In genomic region chr6:93075867-93076266, GRCm38 (mm10) we compare ENCODE assay signal across 30 mouse cellular contexts.
DNase-seq lines count a peak whose midpoint lies in the region; ATAC-seq and TF ChIP-seq lines count a peak whose summit lies in the region.
"Had no signal": no experiment of that assay in that cellular context is flagged by ENCODE, and none has a peak within 500 bp of the region (broad histone marks: within the 10 kb centered on the region; RNA-seq: fewer than 3 reads in every experiment).

No protein-coding gene starts in this region.

- no peak overlapping the region for H3K4me2 ChIP-seq in liver, embryonic 11.5 days
- H3K4me2 ChIP-seq in intestine, embryonic 16.5 days (ENCODE audit: low read depth, low read length) = no peak overlapping the region
- H3K4me2 ChIP-seq in hindbrain, embryonic 11.5 days (replicated peaks; ENCODE audit: low read depth, low read length) = no peak overlapping the region
- H3K4me2 ChIP-seq: embryonic facial prominence, embryonic 12.5 days; heart, embryonic 12.5 days; limb, embryonic 12.5 days; liver, embryonic 13.5 days; midbrain, embryonic 15.5 days; neural tube, embryonic 15.5 days; stomach, embryonic 15.5 days had no signal

- no peak for ATAC-seq in liver, embryonic 11.5 days (replicated peaks; ENCODE audit: low FRiP score)
- 0 out of 2 replicates have a peak, but pooled peaks have one; percentile 38 for ATAC-seq in intestine, embryonic 16.5 days
- ATAC-seq in hindbrain, embryonic 11.5 days (ENCODE audit: low FRiP score) = no peak
- ATAC-seq: forebrain, embryonic 14.5 days; hindbrain, embryonic 16.5 days; midbrain, embryonic 15.5 days had no signal

- TF ChIP-seq CTCF in liver, adult 2 months (IDR thresholded peaks at IDR 0.05; ENCODE audit: low read depth, low read length) = no peak

- H3K27me3 ChIP-seq in liver, adult 2 months (ENCODE audit: control insufficient read depth, insufficient read depth, low read length) = no peaks in the 10 kb centered on the region
- H3K27me3 ChIP-seq in liver, embryonic 11.5 days (replicated peaks; ENCODE audit: control insufficient read depth, insufficient read depth, low read length) = no peaks in the 10 kb centered on the region
- H3K27me3 ChIP-seq in intestine, embryonic 16.5 days (replicated peaks; ENCODE audit: control insufficient read depth, insufficient read depth, low read length) = no peaks in the 10 kb centered on the region
- H3K27me3 ChIP-seq in hindbrain, embryonic 11.5 days (ENCODE audit: control insufficient read depth, insufficient read depth, low read length) = no peaks in the 10 kb centered on the region
- H3K27me3 ChIP-seq: CH12.LX; embryonic facial prominence, embryonic 12.5 days; heart, embryonic 12.5 days; limb, embryonic 12.5 days; liver, embryonic 13.5 days; midbrain, embryonic 15.5 days; neural tube, embryonic 15.5 days; stomach, embryonic 15.5 days had no signal

- H3K36me3 ChIP-seq in liver, adult 2 months (ENCODE audit: control insufficient read depth, insufficient read depth, low read length) = no peaks in the 10 kb centered on the region
- H3K36me3 ChIP-seq in liver, embryonic 11.5 days (ENCODE audit: control insufficient read depth, insufficient read depth, low read length) = no peaks in the 10 kb centered on the region
- H3K36me3 ChIP-seq in intestine, embryonic 16.5 days (ENCODE audit: control insufficient read depth, insufficient read depth, low read length) = no peaks in the 10 kb centered on the region
- no peaks in the 10 kb centered on the region for H3K36me3 ChIP-seq in hindbrain, embryonic 11.5 days (ENCODE audit: control insufficient read depth, insufficient read depth, low read length)
- H3K36me3 ChIP-seq: embryonic facial prominence, embryonic 12.5 days; heart, embryonic 12.5 days; hindbrain, embryonic 10.5 days; limb, embryonic 12.5 days; liver, embryonic 13.5 days; midbrain, embryonic 10.5 days; midbrain, embryonic 15.5 days; neural tube, embryonic 15.5 days; stomach, embryonic 15.5 days had no signal

- H3K9ac ChIP-seq in liver, adult 2 months (ENCODE audit: low read depth, low read length) = no peak overlapping the region
- H3K9ac ChIP-seq in liver, embryonic 11.5 days (ENCODE audit: low read depth, low read length) = no peak overlapping the region
- H3K9ac ChIP-seq in intestine, embryonic 16.5 days (ENCODE audit: low read depth, low read length) = no peak overlapping the region
- no peak overlapping the region for H3K9ac ChIP-seq in hindbrain, embryonic 11.5 days (ENCODE audit: low read depth, low read length)
- H3K9ac ChIP-seq: embryonic facial prominence, embryonic 12.5 days; heart, embryonic 12.5 days; limb, embryonic 12.5 days; liver, embryonic 13.5 days; midbrain, embryonic 15.5 days; neural tube, embryonic 15.5 days; stomach, embryonic 15.5 days had no signal

- no peaks in the 10 kb centered on the region for H3K9me3 ChIP-seq in liver, embryonic 11.5 days (ENCODE audit: control insufficient read depth, low read length)
- H3K9me3 ChIP-seq in intestine, embryonic 16.5 days (ENCODE audit: control insufficient read depth, low read length) = no peaks in the 10 kb centered on the region
- H3K9me3 ChIP-seq in hindbrain, embryonic 11.5 days (ENCODE audit: control insufficient read depth, low read length) = no peaks in the 10 kb centered on the region
- H3K9me3 ChIP-seq: embryonic facial prominence, embryonic 12.5 days; heart, embryonic 12.5 days; hindbrain, embryonic 10.5 days; limb, embryonic 12.5 days; liver, embryonic 13.5 days; midbrain, embryonic 10.5 days; midbrain, embryonic 15.5 days; neural tube, embryonic 15.5 days; stomach, embryonic 15.5 days had no signal

- 0 out of 2 replicates have a peak, but pooled peaks cover 5% of the 10 kb centered on the region for H3K4me1 ChIP-seq in liver, adult 2 months (ENCODE audit: control insufficient read depth, insufficient read depth, low read length)
- no peaks in the 10 kb centered on the region for H3K4me1 ChIP-seq in liver, embryonic 11.5 days (replicated peaks; ENCODE audit: control insufficient read depth, insufficient read depth, low read length)
- H3K4me1 ChIP-seq in intestine, embryonic 16.5 days (ENCODE audit: control insufficient read depth, insufficient read depth, low read length) = no peaks in the 10 kb centered on the region
- H3K4me1 ChIP-seq in hindbrain, embryonic 11.5 days (replicated peaks; ENCODE audit: control insufficient read depth, insufficient read depth, low read length) = no peaks in the 10 kb centered on the region
- H3K4me1 ChIP-seq: embryonic facial prominence, embryonic 12.5 days; hindbrain, embryonic 10.5 days; liver, embryonic 13.5 days; midbrain, embryonic 10.5 days; midbrain, embryonic 15.5 days; neural tube, embryonic 15.5 days; stomach, embryonic 15.5 days had no signal

- H3K79me2 ChIP-seq in liver, adult 2 months (ENCODE audit: control insufficient read depth, insufficient read depth, low read length) = no peaks in the 10 kb centered on the region

- DNase-seq in adrenal gland, adult 2 months = peak; percentile 24
- no peak for DNase-seq in adrenal gland, adult 8-10 months
- peak; percentile 78 for DNase-seq in liver, adult 2 months (ENCODE audit: extremely low read depth, low read depth, low spot score)
- DNase-seq in liver, embryonic 11.5 days (ENCODE audit: low spot score) = no peak
- DNase-seq in Muller cell, postnatal 12 days (ENCODE audit: inconsistent ontology term) = peak; percentile 24
- DNase-seq in hindbrain, embryonic 11.5 days (ENCODE audit: low spot score) = no peak
- DNase-seq in thymus, postnatal 36 days = no peak
- DNase-seq: cerebellum, adult 9-10 months; embryo, embryonic 11 days; gastrocnemius, postnatal 14 days; kidney, adult 9 months; kidney, postnatal 10 days; liver, embryonic 13.5 days; lung, adult 2 months; retina, postnatal 1 day; right cerebral cortex, postnatal 14 days; thymus, postnatal 14 days had no signal

- H3K4me3 ChIP-seq in liver, adult 2 months (ENCODE audit: insufficient read depth, low read depth, low read length) = no peak overlapping the region
- no peak overlapping the region for H3K4me3 ChIP-seq in liver, embryonic 11.5 days (ENCODE audit: low read depth, low read length)
- no peak overlapping the region for H3K4me3 ChIP-seq in intestine, embryonic 16.5 days (ENCODE audit: low read length)
- no peak overlapping the region for H3K4me3 ChIP-seq in hindbrain, embryonic 11.5 days (ENCODE audit: low read depth, low read length)
- H3K4me3 ChIP-seq: embryonic facial prominence, embryonic 12.5 days; heart, embryonic 12.5 days; hindbrain, embryonic 10.5 days; left cerebral cortex, adult 2 months; limb, embryonic 12.5 days; liver, embryonic 13.5 days; midbrain, embryonic 10.5 days; midbrain, embryonic 15.5 days; neural tube, embryonic 15.5 days; stomach, embryonic 15.5 days had no signal

- no peak overlapping the region for H3K27ac ChIP-seq in liver, adult 2 months (replicated peaks; ENCODE audit: insufficient read depth, low read depth, low read length)
- no peak overlapping the region for H3K27ac ChIP-seq in liver, embryonic 11.5 days (ENCODE audit: low read depth, low read length)
- H3K27ac ChIP-seq in intestine, embryonic 16.5 days (ENCODE audit: low read length) = no peak overlapping the region
- H3K27ac ChIP-seq in hindbrain, embryonic 11.5 days (ENCODE audit: low read depth, low read length) = no peak overlapping the region
- H3K27ac ChIP-seq: embryonic facial prominence, embryonic 12.5 days; hindbrain, embryonic 10.5 days; left cerebral cortex, adult 2 months; limb, embryonic 12.5 days; liver, embryonic 13.5 days; midbrain, embryonic 10.5 days; midbrain, embryonic 15.5 days; neural tube, embryonic 15.5 days; stomach, embryonic 15.5 days had no signal

- no peak for TF ChIP-seq POLR2A in liver, adult 2 months (IDR thresholded peaks at IDR 0.05; ENCODE audit: extremely low read depth, insufficient read depth, low read length)

- whole genome bisulfite sequencing in liver, adult 2 months = 8% methylated on average over 5 of the region's 5 CpGs
- 56% methylated on average over 5 of the region's 5 CpGs for WGBS in liver, embryonic 11.5 days
- 34% methylated on average over 5 of the region's 5 CpGs for WGBS in intestine, embryonic 16.5 days
- 71% methylated on average over 5 of the region's 5 CpGs for WGBS in hindbrain, embryonic 11.5 days

Comparison
In these comparisons a context has a peak if more than half of its experiments do, and no peak if none do; other contexts are left out.
1. DNase-seq: peak in adrenal gland, adult 2 months (single experiment), liver, adult 2 months (single experiment) and Muller cell, postnatal 12 days (single experiment); none in adrenal gland, adult 8-10 months (single experiment), liver, embryonic 11.5 days (single experiment), hindbrain, embryonic 11.5 days (single experiment) and thymus, postnatal 36 days (0 of 2).